Mouse (Mus musculus) lung, embryonic 15.5 days (tissue): Measurements from ENCODE around the gene Nell1. TPM values are rescaled to one million over a fixed set of nuclear protein-coding genes. Genes with fewer than 3 reads are reported as not detected.

ENCODE experiments used
- ATAC-seq: fragments of 200-750 bp; cut with Nextera tagmentation; 2 replicates; pipeline ENCODE4 v1.8.0; 2017; ENCODE audit warnings: moderate number of reproducible peaks, borderline replicate concordance; ENCODE audit not compliant: low FRiP score, low TSS enrichment; ENCODE audit errors: extremely low read depth
- H3K27ac ChIP-seq: fragments of 300-500 bp; sonication (generic); 2 replicates; pipeline ENCODE4 v1.5.1; 2015; ENCODE audit warnings: moderate library complexity, mild to moderate bottlenecking, inconsistent platforms
- H3K27me3 ChIP-seq: fragments of 300-500 bp; sonication (generic); 2 replicates; pipeline ENCODE4 v1.6.1; 2015; ENCODE audit warnings: inconsistent platforms
- H3K36me3 ChIP-seq: fragments of 300-500 bp; sonication (generic); 2 replicates; pipeline ENCODE4 v1.6.1; 2015; ENCODE audit warnings: inconsistent platforms
- H3K4me1 ChIP-seq: fragments of 300-500 bp; sonication (generic); 2 replicates; pipeline ENCODE4 v1.6.1; 2015; ENCODE audit warnings: inconsistent platforms
- H3K4me2 ChIP-seq: fragments of 300-500 bp; sonication (generic); 2 replicates; pipeline ENCODE4 v1.6.1; 2015; ENCODE audit warnings: inconsistent platforms, mild to moderate bottlenecking, moderate library complexity
- H3K4me3 ChIP-seq: fragments of 300-500 bp; sonication (generic); 2 replicates; pipeline ENCODE4 v1.5.1; 2015; ENCODE audit warnings: mild to moderate bottlenecking, inconsistent platforms
- H3K9ac ChIP-seq: fragments of 300-500 bp; sonication (generic); 2 replicates; pipeline ENCODE4 v1.6.1; 2015; ENCODE audit warnings: inconsistent platforms
- H3K9me3 ChIP-seq: fragments of 300-500 bp; sonication (generic); 2 replicates; pipeline ENCODE4 v1.6.1; 2016; ENCODE audit warnings: inconsistent platforms
- WGBS: fragments of 180-500 bp; shearing (Covaris S2); methylation state at CpG from one replicate; pipeline ENCODE4 v1.1.7; 2015; 5-methylcytosine and 5-hydroxymethylcytosine counted together
- polyA plus RNA-seq: library from polyadenylated mRNA; unstranded; fragments of >200 nt; fragmentation: Nextera tagmentation; extraction: Ambion mirVana; gene quantifications from 2 replicates; pipeline ENCODE4 v1.2.1, GENCODE M21; 2015

Nell1 gene
- polyA plus RNA-seq, 1 experiment from 2014 or later = 3.5 TPM

DNA sequence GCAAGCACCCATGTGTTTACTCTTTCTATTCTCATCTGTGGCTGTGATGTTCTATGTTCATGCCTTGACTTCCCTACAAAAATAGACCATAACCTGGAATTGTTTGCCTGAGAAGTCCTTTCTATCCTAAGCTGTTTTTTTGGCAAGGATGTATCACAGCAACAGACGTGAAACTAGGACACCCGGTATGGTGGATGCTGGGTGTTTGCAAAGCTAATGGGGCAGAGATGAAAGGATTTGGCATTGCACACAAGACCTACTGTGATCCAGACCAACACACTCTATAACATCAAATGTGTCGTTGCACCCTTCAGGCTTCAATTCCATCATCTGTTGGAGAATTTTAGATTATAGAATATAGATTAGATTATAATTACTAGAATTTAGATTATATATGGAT is 495.9 kb downstream of the Nell1 start:
- 71% methylated on average over 3 of the region's 3 CpGs for WGBS
- no peak overlapping the region for H3K4me3 ChIP-seq
- no peak overlapping the region for H3K4me2 ChIP-seq
- H3K36me3 ChIP-seq = no peaks in the 10 kb centered on the region
- H3K27ac ChIP-seq = no peak overlapping the region
- H3K4me1 ChIP-seq = no peaks in the 10 kb centered on the region
- H3K27me3 ChIP-seq = no peaks in the 10 kb centered on the region
- H3K9ac ChIP-seq = no peak overlapping the region
- no peak for ATAC-seq
- no peaks in the 10 kb centered on the region for H3K9me3 ChIP-seq

GRCm38 (mm10) chr7:50482011-50482410 is 507.3 kb downstream of the Nell1 start:
- H3K27me3 ChIP-seq = no peaks in the 10 kb centered on the region
- no peak for ATAC-seq
- H3K4me2 ChIP-seq = no peak overlapping the region
- no peaks in the 10 kb centered on the region for H3K4me1 ChIP-seq
- no peaks in the 10 kb centered on the region for H3K9me3 ChIP-seq
- H3K36me3 ChIP-seq = no peaks in the 10 kb centered on the region
- H3K9ac ChIP-seq = no peak overlapping the region
- no peak overlapping the region for H3K4me3 ChIP-seq
- no peak overlapping the region for H3K27ac ChIP-seq
- WGBS = 65% methylated on average over 4 of the region's 4 CpGs

- Histone ChIP-seq H3K27ac (no peak overlapping the region), H3K27me3 (no peaks in the 10 kb centered on the region), H3K4me3 (no peak overlapping the region), H3K9ac (no peak overlapping the region), H3K9me3 (no peaks in the 10 kb centered on the region), H3K4me2 (no peak overlapping the region), H3K36me3 (no peaks in the 10 kb centered on the region), H3K4me1 (no peaks in the 10 kb centered on the region)
- 7% methylated on average over 1 of the region's 1 CpGs for WGBS
- ATAC-seq = no peak
These were observed 510.6 kb downstream of the Nell1 start for GRCm38 (mm10) chr7:50485304-50485703.

DNA sequence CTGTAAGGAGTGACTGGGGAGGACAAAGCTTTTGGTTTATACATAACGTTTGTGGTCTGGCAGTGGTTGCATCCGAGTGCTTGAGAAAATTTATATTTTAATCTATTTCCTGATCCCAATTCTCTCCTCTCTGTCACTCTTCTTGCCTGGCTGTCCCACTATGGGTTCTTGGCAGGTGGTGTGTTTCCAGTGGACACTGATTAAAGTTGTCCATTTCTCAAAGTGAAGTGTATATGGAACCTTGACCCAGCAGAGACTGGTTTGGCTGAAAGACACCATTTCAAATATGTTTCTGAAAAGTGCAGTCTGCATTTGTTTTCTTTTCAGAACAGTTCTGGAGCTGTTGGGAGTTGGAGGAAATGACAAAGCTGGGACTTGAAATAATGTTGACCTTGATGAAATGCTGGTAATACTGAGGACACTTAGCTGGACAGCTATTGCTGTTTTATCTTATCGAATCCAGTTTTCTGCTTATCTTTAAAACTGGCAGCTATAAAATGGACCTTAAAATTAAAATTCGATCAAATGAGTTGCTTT is 512.3 kb downstream of the Nell1 start:
- WGBS = 35% methylated on average over 4 of the region's 4 CpGs
- Histone ChIP-seq H3K4me1 (no peaks in the 10 kb centered on the region; the same call in 1 of the 2 replicates), H3K27ac (no peak overlapping the region), H3K27me3 (no peaks in the 10 kb centered on the region), H3K9ac (no peak overlapping the region), H3K36me3 (no peaks in the 10 kb centered on the region), H3K4me3 (no peak overlapping the region), H3K4me2 (no peak overlapping the region), H3K9me3 (no peaks in the 10 kb centered on the region)
- ATAC-seq = peak; percentile 65; the same call in 1 of the 2 replicates

DNA sequence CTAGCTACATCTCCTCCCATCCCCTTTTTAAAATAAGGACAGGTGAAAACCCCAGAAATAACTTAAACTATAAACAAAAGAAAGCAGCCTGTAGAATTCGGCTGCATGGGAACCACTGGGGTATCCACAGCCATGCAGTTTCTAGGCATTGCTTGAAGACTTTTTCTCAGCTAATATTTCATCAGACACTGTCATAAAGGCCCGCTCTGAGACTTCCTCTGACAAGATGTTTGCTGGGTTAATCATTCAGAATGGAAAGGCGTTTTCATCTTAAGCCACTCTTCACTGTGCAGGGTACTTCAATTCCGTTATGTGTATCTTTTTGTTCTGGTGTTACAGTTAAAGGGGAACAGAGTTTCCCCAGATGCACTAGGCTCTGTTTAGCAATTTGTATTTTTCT is 526.9 kb downstream of the Nell1 start:
- Histone ChIP-seq H3K4me1 (no peaks in the 10 kb centered on the region), H3K9ac (no peak overlapping the region), H3K36me3 (no peaks in the 10 kb centered on the region), H3K27me3 (no peaks in the 10 kb centered on the region), H3K27ac (no peak overlapping the region), H3K4me3 (no peak overlapping the region), H3K4me2 (no peak overlapping the region), H3K9me3 (no peaks in the 10 kb centered on the region)
- 17% methylated on average over 4 of the region's 4 CpGs for WGBS
- ATAC-seq = no peak

- ATAC-seq = no peak
- Histone ChIP-seq H3K36me3 (no peaks in the 10 kb centered on the region), H3K27ac (no peak overlapping the region), H3K4me2 (no peak overlapping the region), H3K9me3 (no peaks in the 10 kb centered on the region), H3K4me3 (no peak overlapping the region), H3K27me3 (no peaks in the 10 kb centered on the region), H3K4me1 (no peaks in the 10 kb centered on the region), H3K9ac (no peak overlapping the region)
These were observed 532.4 kb downstream of the Nell1 start for GRCm38 (mm10) chr7:50507047-50507446.

DNA sequence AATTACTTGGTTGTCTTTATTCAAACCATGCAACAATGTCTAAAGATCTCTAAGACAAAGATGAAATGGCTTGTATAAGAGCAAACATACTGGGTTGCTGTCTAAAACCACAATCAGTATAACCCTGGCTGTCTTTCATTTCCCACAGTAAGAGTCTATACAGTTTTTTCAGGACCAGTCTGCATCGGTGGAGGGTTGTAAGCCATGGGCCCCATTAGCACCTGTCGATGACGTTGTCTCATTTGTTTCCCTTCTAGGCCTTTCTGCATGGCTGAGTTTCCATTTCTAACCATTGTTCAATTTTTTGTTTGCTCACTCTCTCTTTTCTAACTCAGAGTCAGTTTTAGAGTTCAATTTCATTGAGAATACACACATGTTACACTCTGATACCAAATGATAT is 540.2 kb downstream of the Nell1 start:
- WGBS = 89% methylated on average over 3 of the region's 3 CpGs
- H3K4me1 ChIP-seq = no peaks in the 10 kb centered on the region
- no peak for ATAC-seq

GRCm38 (mm10) chr7:50516681-50517080 is 542.0 kb downstream of the Nell1 start:
- WGBS = 65% methylated on average over 3 of the region's 3 CpGs
- no peaks in the 10 kb centered on the region for H3K27me3 ChIP-seq
- ATAC-seq = no peak
- no peak overlapping the region for H3K4me2 ChIP-seq
- H3K4me3 ChIP-seq = no peak overlapping the region
- no peaks in the 10 kb centered on the region for H3K9me3 ChIP-seq
- H3K9ac ChIP-seq = no peak overlapping the region
- H3K4me1 ChIP-seq = no peaks in the 10 kb centered on the region
- H3K27ac ChIP-seq = no peak overlapping the region
- no peaks in the 10 kb centered on the region for H3K36me3 ChIP-seq

More for the DNA sequence above, 540.2 kb downstream of the Nell1 start:
- Histone ChIP-seq H3K9ac (no peak overlapping the region), H3K9me3 (no peaks in the 10 kb centered on the region), H3K4me3 (no peak overlapping the region), H3K4me2 (no peak overlapping the region), H3K36me3 (no peaks in the 10 kb centered on the region), H3K27me3 (no peaks in the 10 kb centered on the region), H3K27ac (no peak overlapping the region)

DNA sequence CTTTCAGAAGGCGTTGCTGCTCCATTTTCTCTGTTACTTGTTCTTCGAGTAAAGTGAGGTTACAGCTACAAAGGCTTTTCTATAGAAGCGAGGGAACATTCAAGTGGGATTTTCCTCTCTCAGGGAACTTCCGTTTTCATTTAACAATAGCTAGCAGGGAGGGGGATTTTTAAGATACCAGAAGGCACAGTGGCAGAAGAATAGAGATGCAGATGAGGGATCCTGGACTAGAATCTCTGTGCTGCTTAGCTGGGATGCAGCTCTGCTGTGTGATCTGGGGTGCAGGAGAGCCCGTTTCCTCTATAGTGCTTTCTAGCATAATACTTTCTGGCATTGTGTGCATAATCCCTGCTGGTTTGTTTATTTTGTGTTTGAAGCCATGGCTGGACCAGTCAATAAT is 568.7 kb downstream of the Nell1 start:
- no peaks in the 10 kb centered on the region for H3K4me1 ChIP-seq
- H3K27me3 ChIP-seq = no peaks in the 10 kb centered on the region
- H3K9me3 ChIP-seq = no peaks in the 10 kb centered on the region
- H3K36me3 ChIP-seq = no peaks in the 10 kb centered on the region
- H3K27ac ChIP-seq = no peak overlapping the region
- H3K4me3 ChIP-seq = no peak overlapping the region
- H3K9ac ChIP-seq = no peak overlapping the region
- no peak overlapping the region for H3K4me2 ChIP-seq
- 72% methylated on average over 5 of the region's 5 CpGs for WGBS
- no peak for ATAC-seq

DNA sequence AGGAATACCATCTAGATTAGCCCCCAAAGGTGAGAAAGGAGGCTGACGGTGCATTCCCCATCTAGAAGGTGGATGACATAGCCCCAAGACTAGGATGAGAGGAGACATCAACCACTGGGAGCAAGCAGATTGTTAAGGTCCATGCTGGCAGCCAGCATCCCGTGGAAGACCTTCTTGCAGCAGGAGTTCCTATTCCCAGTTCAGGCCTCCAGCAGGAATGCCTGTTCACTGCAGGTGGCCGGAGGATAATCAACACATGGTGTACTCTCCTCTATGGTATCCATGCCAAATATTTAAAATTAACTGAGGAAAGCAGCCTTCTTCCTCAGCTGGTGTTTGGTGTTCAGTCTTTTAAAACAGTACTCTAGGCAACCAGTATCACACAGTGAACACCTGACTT is 574.9 kb downstream of the Nell1 start:
- WGBS = 73% methylated on average over 3 of the region's 3 CpGs
- Histone ChIP-seq H3K9me3 (no peaks in the 10 kb centered on the region), H3K27ac (no peak overlapping the region), H3K4me2 (no peak overlapping the region), H3K4me1 (no peaks in the 10 kb centered on the region), H3K9ac (no peak overlapping the region), H3K36me3 (no peaks in the 10 kb centered on the region), H3K4me3 (no peak overlapping the region), H3K27me3 (no peaks in the 10 kb centered on the region)
- ATAC-seq = no peak

GRCm38 (mm10) chr7:50551426-50551825 is 576.8 kb downstream of the Nell1 start:
- H3K4me3 ChIP-seq = no peak overlapping the region
- no peaks in the 10 kb centered on the region for H3K4me1 ChIP-seq
- H3K27ac ChIP-seq = no peak overlapping the region
- WGBS = 71% methylated on average over 4 of the region's 4 CpGs
- H3K9me3 ChIP-seq = no peaks in the 10 kb centered on the region
- H3K36me3 ChIP-seq = no peaks in the 10 kb centered on the region
- H3K27me3 ChIP-seq = no peaks in the 10 kb centered on the region
- ATAC-seq = no peak
- H3K9ac ChIP-seq = no peak overlapping the region
- H3K4me2 ChIP-seq = no peak overlapping the region

- H3K27me3 ChIP-seq = no peaks in the 10 kb centered on the region
- 77% methylated on average over 3 of the region's 3 CpGs for WGBS
These were observed 588.0 kb downstream of the Nell1 start for GRCm38 (mm10) chr7:50562708-50563107.

DNA sequence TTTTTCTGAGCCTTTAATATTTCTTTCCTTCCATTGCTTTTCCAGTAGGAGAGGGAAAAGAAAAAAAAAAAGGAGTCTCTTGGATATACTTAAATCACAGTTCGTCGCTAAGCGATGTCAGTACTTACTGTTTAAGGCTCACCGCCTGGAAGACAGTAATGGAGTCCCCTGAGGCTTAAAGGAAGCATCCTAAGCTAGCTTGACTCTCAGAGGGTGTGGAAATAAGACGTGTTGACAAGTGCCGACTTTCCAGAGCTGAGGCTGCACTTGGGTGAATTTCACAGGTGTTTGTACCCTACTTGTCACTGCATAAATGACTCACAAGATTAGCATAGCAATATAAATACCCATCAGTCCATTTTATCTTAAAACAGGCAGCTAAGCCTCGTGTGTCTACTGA is 599.2 kb downstream of the Nell1 start:
- no peak for ATAC-seq
- Histone ChIP-seq H3K4me2 (no peak overlapping the region), H3K27me3 (no peaks in the 10 kb centered on the region), H3K4me1 (no peaks in the 10 kb centered on the region), H3K4me3 (no peak overlapping the region), H3K9ac (no peak overlapping the region), H3K9me3 (no peaks in the 10 kb centered on the region), H3K36me3 (no peaks in the 10 kb centered on the region), H3K27ac (no peak overlapping the region)
- 55% methylated on average over 7 of the region's 7 CpGs for WGBS

More at GRCm38 (mm10) chr7:50562708-50563107, 588.0 kb downstream of the Nell1 start:
- H3K4me3 ChIP-seq = no peak overlapping the region
- no peak overlapping the region for H3K9ac ChIP-seq
- H3K27ac ChIP-seq = no peak overlapping the region
- H3K4me1 ChIP-seq = no peaks in the 10 kb centered on the region
- no peak overlapping the region for H3K4me2 ChIP-seq
- ATAC-seq = no peak
- H3K36me3 ChIP-seq = no peaks in the 10 kb centered on the region
- H3K9me3 ChIP-seq = no peaks in the 10 kb centered on the region
